Mouse (Mus musculus) gonadal fat pad, adult 2 months (tissue): Measurements from ENCODE around the gene Saysd1. TPM values are rescaled to one million over a fixed set of nuclear protein-coding genes. Genes with fewer than 3 reads are reported as not detected.

ENCODE experiments used
- DNase-seq: peaks from one replicate; pipeline ENCODE4 v3.0.0-alpha.2; 2012; ENCODE audit warnings: low read depth
- polyA plus RNA-seq: library from polyadenylated mRNA; depleted of rRNA; stranded (reverse); fragments of >200 nt; gene quantifications from 2 replicates; pipeline ENCODE4 v1.2.3, GENCODE M21; 2012

Gene Saysd1
- polyA plus RNA-seq, 1 experiment, result 7.8 TPM

GRCm38 (mm10) chr14:20164438-20164837, 26.1 kb upstream of the Saysd1 start:
- no peak for DNase-seq

GRCm38 (mm10) chr14:20162686-20163085, 24.4 kb upstream of the Saysd1 start:
- no peak for DNase-seq

- DNase-seq, result no peak
Observed at GRCm38 (mm10) chr14:20158727-20159681, 20.7 kb upstream of the Saysd1 start.

DNA sequence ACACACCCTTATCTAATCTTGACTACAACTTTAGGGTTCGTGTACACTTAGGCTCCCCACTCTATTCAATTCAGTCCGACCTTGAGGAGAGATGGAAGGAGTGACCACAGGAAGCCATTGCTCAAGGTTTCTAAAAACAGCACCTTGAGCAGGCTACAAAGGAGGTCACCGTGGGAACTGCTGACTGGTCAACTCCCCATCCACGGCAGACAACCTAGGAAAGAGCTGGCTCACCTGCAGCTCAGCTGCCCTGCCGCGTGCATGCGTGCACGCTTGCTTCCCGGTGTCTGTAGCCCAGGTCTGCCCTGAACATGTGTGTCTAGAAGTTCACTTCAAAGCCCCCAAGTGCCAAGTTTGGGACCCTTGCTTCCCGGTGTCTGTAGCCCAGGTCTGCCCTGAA, 19.3 kb upstream of the Saysd1 start:
- DNase-seq, result no peak

- no peak for DNase-seq
Observed at GRCm38 (mm10) chr14:20155718-20156117, 17.4 kb upstream of the Saysd1 start.

DNA sequence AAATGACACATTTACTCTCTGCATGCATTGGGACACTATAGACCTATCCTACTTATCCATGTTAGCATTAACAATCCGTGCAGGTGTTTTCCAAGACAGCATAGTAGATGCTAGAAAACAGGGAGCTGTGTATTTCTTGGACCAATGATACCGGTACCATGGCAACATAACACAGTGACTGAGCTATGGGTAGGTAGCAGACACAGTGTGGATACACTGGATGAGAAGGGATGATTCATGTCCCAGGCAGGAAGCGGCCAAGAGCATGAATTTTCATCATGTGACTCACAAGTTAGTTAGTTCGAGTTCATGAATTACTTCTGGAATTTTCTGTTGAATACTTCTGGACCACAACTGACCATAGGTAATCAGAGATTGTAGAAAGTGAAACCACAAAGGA, 16.6 kb upstream of the Saysd1 start:
- no peak for DNase-seq

- no peak for DNase-seq
Observed at GRCm38 (mm10) chr14:20154245-20154644, 15.9 kb upstream of the Saysd1 start.

GRCm38 (mm10) chr14:20149127-20150080, 11.1 kb upstream of the Saysd1 start:
- no peak for DNase-seq

- no peak for DNase-seq
Observed at GRCm38 (mm10) chr14:20148514-20148913, 10.2 kb upstream of the Saysd1 start.

- no peak for DNase-seq
Observed at GRCm38 (mm10) chr14:20147854-20148253, 9.5 kb upstream of the Saysd1 start.

DNA sequence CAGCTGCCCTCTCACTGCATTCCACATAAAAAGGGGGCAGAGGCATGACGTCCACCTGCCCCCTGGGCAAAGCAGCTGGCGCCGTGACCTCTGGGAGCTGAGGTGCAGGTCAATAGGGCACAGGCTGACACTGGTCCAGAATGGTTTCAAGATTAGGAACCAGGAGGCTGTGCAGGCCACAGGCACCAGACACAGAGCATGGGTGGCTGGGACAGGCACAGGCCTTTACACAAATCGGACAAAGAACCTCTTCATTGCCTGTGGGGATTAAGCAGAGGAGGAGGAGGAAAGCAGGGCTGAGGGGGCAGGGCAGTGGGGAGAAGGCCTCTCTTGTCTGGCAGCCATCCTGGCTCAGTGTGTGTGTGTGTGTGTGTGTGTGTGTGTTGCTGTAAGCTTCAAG, 5.8 kb upstream of the Saysd1 start:
- no peak for DNase-seq

DNA sequence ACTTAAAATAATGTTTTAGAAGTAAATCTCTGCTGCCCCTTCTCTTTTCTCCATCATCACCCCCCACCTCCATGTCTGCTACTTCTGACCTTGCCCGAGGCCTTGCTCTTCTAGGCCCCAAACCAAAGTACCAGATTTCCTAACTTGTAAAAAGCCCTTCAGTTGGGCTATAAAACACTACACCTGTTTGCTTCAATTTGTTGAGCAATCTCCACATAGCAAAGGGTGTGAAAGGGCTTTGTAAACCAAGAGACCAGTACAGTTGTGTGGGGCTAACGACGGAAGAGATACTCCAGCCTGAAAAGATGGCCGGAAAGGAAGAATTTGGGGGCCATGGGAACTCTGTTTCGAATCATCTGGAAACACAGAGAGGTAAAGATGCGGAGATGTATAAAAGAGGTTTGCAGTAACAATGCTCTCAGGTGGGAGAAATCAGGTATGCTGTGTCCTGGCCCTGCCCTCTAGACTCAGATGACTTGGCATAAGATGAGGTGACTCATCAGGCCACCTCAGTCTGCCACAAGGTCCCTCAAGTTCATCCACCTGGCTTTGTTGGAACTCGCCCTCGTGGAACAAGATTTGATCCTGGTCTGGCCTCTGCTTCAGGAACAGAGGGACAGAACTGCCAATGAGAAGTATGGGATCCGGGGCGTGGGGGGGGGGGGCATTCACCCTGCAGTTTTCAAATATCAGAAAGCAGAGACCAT, 3.2 kb downstream of the Saysd1 start:
- peak; percentile 62 for DNase-seq

GRCm38 (mm10) chr14:20128162-20128561, 10.2 kb downstream of the Saysd1 start:
- DNase-seq, result no peak

DNA sequence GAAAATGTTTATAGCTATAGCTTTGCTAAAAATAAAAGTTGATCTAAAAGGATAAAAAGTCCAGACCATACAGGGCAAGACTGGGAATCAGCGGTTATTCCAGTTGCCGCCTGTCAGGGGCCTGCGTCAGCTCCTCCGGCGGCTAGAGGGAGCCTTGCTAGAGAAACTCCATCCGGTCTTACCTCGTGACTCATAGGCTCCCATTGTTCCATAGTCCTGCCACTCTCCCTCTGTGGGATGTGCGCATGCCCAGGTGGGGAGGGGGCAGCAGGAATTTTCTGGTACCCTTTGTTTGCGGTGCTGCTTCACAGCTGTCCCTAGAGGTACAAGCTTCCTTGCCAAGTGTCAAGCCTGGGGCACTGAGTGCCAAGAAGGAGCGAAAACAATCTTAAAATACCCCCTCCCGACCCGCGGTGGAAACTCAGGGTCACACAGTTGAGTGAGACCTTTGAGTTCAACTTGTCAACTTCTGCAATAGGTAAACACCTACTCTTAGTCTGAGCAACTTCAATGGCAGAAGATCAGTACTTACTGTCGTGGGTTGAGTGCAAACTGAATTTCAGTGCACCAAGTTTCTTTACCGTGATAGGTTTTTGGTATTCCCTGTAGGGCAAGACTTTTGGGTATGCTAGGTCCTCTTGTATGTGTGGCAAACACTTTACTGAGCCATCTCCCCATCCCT, 10.8 kb downstream of the Saysd1 start:
- DNase-seq, result no peak

DNA sequence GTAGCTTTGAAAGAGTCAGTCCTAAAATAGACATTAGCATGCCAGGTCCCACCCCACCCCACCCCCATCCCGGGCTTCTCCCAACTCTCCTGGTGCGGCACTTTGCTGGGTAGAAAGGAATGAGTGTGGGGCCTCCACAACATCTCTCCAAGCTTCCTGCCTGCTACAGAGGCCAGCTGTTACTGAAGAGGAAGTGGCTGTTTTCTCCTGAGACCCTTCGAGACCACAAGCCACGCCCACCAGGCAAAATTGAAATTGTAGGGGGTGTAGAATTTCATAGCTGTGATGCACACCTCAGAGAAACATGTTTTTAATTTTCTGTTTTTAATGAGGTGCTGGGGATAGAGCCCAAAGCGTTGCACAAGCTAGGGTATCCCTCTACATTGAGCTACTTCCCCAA, 17.5 kb downstream of the Saysd1 start:
- DNase-seq, result no peak

- no peak for DNase-seq
Observed at GRCm38 (mm10) chr14:20120012-20120411, 18.3 kb downstream of the Saysd1 start.

DNA sequence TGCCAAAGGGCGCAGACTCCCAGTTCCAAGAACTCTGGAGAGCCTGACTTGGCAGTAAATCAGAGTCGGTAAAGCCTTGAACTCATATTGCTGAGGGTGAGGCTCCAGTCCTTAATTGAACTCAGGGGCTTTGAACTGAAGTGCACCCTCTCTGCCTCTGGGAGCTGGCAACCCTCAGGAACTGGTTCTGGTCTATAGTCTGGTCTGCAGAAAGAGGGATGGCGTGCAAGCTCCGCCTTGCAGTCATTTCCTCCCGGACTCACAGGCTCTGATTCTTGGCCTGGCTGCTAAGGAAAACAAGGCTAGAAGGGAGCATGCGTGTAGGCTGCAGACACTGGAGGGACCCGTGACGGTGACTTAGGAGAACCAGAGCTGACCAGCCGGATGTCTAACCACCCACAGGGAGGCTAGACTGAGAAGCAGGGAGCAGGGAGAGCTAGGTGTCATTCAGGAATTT, 22.2 kb downstream of the Saysd1 start:
- no peak for DNase-seq

GRCm38 (mm10) chr14:20114951-20115350, 23.4 kb downstream of the Saysd1 start:
- no peak for DNase-seq

- no peak for DNase-seq
Observed at GRCm38 (mm10) chr14:20113964-20114363, 24.4 kb downstream of the Saysd1 start.

DNA sequence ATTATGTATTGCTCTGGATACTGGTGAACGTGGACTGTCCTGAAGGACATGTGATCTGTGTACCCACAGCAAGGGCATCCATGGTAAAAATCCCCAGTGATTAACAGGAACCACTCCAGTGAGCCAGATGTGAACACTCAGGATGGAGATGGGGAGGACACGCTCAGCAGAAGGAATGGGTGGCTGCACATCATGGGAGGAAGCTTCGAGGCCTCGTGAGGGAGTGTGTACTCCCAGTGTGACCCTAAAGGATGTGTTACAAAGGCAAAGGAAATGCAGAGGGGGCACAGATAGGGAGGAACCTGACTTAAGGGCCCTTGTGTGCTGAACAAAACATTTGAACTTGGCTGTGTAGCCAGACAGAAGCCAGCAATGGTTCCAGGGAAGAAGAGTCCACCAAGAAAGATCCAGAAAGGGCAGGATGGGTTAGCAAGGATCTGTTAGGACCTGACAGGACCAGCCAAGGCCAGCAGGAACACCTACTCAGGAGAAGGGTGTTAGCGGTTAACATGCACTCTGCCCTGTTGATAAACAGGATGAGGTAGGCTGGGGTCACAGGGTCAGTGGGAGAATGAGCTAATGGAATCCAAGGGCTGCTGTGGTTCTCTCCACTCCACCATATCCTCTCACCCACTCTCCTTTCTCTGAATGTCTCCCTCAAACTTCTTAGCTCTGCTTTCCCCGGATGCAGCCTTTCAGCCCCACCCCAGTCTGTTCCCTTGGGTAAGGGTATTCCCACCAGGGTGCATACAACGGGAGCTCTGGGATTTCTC, 25.0 kb downstream of the Saysd1 start:
- no peak for DNase-seq
